Mouse (Mus musculus) stomach, postnatal 0 days (tissue): ENCODE data around the gene Galnt14.

Experiments
- CTCF ChIP-seq: IDR thresholded peaks from 2 replicates; pipeline ENCODE4 v1.5.1; 2016; ENCODE audit warnings: antibody characterized with exemption, low read depth, mild to moderate bottlenecking, moderate library complexity
- EP300 ChIP-seq: optimal IDR thresholded peaks from 2 replicates; pipeline ENCODE3; 2016; ENCODE audit warnings: antibody characterized with exemption

GRCm38 (mm10) chr17:73633991-73634710 is 76.1 kb downstream of the Galnt14 start:
- no peak for TF ChIP-seq CTCF
- no peak for TF ChIP-seq EP300
